Mouse (Mus musculus) monocyte, adult 5-6 weeks (primary cell): Measurements from ENCODE around the gene Fitm1. TPM values are rescaled to one million over a fixed set of nuclear protein-coding genes. Genes with fewer than 3 reads are reported as not detected.

ENCODE experiments used
- ATAC-seq: fragments of 153-309, 156-312 bp; replicated peaks from 2 replicates; pipeline ENCODE4 v1.8.0; 2017; ENCODE audit warnings: mild to moderate bottlenecking; ENCODE audit not compliant: low TSS enrichment, insufficient number of reproducible peaks, severe bottlenecking, poor library complexity, low FRiP score
- total RNA-seq: library from RNA; stranded (forward); fragments of 200-1000, 200-491, 200-594 nt; gene quantifications from 3 replicates; pipeline ENCODE4 v1.2.3, GENCODE M21; 2017

The Fitm1 gene
- total RNA-seq, 1 experiment from 2014 or later = not detected

DNA sequence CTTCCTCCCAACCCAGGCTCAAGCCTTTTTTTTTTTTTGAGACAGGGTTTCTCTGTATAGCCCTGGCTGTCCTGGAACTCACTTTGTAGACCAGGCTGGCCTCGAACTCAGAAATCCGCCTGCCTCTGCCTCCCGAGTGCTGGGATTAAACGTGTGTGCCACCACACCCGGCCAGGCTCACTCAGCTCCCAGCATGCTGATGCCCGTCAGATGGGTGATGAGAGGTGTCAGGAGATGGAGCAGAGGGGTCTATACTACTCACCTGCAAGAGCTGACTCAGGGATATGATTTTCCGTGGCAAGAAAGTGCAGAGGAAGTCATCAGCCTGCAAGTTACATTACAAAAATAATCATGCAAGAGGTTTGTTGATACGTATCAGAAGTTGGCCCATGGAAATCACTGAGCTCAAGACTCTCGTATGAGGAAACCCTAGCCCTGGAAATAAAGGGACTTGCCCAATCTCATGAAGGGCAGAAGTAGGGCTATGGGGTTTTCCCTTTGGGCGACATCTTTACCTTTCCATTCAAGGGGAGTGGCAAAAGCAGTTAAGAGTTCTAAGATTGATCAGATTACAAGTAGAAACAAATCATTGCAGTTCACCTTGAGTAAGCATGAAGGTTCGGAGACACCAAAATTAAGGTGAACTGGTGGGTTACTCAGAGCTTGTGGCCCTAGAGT is 14.5 kb downstream of the Fitm1 start:
- no peak for ATAC-seq

DNA sequence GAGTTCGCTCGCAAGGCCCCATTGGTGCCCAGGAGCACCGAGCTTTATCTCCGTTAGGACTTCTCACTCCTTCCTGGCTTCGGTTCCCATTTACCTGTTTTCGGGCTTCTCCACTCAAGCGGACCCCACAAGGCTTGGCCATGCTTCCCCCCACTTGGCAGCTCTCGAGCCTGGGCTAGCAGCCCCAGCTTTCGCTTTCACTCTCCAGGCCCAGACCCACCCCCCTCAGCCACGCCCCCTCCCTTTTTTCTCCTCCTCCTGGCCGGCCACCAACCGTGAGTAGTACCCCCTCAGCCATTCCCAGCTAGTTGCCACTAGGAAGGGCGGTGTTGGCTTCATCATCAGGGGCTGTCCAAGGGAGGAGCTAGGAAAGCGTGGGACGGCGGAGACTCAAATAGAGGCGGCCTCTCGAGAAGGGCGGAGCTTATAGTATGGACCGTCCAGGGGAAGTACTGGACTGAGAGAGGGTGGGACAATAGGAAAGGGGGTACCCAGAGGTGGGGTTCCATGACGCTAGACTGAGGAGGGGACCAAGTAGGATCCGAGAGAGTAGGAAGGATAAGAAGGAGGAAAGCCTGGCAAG is 15.4 kb downstream of the Fitm1 start, which contains the start of gene Psme2:
TSS of gene Psme2 (minus strand) at position 366 of the 583 bp plus-strand sequence.
- peak; percentile 92 for ATAC-seq

DNA sequence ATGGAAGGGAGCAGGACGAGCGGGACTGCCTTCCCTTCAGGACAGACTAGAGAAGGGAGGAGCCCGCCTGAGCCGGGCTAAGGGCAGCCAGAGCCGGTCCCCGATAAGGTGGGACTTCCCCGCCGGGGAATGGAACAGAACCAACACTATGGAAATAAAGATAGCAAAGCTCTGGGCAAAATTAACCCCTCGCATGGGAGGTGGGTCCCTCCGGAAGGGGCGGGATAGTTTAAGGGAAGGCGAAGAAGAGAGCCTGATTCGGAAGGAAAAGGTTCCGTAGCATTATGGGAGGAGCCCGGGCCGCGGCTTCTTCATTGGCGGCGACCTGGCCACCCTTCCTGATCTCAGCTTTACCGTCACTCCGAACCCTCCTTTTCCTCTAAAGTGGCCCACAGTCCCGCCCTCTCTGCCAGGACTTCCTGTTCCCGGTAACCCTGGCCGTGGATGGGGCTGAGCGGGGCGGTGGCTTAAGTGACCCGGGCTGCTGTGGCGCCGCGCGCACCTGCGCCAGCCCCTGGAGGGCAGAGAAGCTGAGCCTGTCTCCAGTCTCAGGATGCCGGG is 16.0 kb downstream of the Fitm1 start, which contains the start of gene Rnf31:
TSS of gene Rnf31 (plus strand) at position 378 of the 561 bp plus-strand sequence.
- ATAC-seq = peak; percentile 88

DNA sequence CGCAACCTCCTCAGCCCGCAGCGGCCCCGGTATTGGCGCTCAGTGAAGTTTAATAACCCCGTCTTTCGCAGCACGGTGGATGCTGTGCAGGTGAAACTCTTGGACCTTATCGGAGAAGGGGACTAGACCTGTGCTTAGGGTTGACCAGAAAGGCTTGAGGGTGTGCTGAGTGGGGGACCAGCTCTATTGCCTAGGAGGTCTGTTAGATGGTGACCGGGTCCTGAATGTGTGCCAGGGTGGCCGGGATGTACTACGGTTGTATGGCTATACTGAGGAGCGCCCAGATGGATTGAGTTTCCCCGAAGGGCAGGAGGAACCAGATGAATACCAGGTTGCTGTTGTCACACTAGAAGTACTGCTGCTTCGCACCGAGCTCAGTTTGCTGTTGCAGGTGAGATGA is 16.8 kb downstream of the Fitm1 start:
- ATAC-seq = no peak

DNA sequence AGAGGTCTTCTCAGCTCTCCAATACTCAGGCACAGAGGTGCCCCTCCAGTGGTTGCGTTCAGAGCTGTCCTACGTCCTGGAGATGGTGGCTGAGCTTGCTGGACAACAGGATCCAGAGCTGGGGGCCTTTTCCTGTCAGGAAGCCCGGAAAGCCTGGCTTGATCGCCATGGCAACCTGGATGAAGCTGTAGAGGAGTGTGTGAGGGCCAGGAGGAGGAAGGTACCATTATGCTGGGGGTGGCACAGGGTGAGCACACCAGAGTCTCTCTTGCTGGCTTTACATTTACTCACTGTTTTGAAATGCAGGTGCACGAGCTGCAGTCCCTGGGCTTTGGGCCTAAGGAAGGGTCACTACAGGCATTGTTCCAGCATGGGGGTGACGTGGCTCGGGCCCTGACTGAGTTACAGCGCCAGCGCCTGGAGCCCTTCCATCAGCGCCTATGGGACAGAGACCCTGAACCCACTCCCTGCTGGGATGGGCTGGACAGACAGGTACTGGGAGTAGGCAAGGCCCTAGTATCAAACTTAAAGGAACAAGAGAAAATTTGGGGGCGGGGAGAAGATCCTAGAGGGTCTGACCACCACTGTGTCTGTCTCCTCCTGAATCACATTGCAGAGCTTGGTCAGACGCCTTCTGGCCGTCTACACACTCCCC is 20.7 kb downstream of the Fitm1 start:
- no peak for ATAC-seq

DNA sequence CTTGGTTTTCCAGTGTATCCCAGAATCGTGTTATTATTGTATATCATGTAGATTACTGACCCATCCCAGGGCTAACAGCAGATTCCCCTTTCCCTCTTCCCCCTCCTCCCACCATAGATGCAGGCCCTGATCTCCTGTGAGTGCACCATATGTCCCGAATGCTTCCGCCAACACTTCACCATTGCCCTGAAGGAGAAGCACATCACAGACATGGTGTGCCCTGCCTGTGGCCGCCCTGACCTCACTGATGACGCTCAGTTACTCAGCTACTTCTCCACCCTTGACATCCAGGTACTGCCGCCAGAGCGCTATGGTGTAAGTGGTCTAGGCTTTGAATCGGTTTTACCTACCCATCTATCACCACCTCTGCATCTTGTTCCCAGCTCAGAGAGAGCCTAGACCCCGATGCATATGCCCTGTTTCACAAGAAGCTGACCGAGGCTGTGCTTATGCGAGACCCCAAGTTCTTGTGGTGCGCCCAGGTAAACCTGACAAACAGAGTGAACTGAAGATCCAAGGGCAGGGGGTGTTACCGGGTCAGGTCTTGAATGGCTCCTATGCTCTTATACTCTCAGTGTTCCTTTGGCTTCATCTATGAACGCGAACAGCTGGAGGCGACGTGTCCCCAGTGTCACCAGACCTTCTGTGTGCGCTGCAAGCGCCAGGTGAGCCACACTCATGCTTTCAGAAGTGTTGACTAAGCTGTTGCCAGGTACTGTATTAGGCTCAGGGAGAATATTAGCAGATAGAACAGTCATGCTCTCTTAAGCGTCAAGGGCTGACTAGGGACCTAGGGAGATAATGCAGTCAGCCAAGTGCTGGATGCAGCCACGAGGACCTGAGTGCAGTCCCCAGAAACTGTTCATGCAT is 23.3 kb downstream of the Fitm1 start:
- ATAC-seq = no peak

DNA sequence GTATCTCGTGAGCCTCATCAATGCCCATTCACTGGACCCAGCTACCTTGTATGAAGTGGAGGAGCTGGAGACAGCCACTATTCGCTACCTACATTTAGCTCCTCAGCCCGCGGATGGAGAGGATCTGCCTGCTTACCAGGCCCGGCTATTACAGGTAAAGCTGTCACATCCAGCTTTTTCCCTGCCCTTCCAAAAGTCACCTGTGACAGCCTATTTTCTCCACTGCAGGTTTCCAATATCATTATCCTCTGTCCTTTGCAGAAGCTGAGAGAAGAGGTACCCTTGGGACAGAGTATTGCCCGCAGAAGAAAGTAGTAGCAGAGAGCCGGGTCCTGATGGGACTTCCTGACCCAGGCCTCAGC is 27.8 kb downstream of the Fitm1 start, which contains the start of gene Irf9:
TSS of gene Irf9 (plus strand) at position 301 of the 362 bp plus-strand sequence.
- no peak; the same call in 1 of the 2 replicates for ATAC-seq

DNA sequence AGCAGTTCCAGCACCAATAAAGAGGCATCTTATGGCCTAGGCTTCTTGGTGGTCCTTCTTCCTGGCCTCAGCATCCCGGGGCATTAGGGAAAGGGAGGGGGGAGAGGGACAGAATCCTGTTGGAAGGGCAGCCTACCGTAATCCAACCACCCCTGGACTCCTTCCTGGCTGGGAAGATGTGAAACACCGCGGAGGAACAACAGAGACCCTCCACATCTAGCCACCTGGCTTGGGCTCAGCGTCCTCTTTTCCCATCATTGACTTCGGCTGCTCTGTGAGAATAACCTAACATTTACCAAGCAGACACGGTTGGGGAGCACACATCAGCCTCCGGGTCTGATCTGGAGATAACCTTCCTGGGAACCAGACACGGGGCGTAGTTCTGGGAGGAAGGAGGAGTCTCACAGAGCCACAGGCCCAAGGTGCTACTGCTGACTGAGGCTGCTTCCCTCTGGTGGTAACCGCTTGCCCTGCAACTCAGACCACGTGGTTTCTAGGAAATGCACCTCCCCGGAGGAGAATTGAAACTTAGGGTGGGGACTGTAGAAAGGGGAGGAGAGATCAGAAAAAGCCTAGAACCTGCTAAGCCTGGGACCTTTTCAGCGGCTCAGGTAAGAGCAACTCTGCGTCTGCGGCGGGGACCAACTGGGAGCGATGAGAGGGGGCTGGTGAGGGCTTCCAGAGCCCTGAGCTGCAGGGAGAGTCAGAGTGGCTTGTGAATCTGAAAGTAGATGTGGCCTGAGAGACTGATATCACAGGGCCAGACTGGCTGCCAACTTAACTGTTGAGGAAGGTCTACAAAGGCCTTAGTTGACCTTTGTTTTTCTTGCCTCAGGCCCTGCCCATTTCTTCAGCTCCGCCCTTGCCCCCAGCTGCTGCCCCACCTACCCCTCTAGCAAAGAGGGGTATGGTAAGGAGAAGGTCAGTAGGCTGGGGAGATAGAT is 28.5 kb downstream of the Fitm1 start:
- peak; percentile 87 for ATAC-seq

DNA sequence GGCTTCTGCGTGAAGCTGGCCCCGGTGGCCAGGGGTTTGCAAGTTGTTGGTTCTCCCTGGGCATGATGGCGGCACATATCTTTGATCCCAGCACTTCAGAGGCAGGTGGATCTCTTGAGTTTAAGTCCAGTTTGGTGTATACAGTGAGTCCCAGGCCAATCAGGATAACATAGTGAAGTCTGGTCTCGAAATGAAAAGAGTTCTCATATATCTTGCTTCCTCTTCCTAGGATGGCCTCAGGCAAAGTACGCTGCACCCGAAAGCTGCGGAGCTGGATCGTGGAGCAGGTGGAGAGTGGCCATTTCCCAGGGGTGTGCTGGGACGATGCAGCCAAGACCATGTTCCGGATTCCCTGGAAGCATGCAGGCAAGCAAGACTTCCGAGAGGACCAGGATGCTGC is 29.4 kb downstream of the Fitm1 start:
- ATAC-seq = no peak

DNA sequence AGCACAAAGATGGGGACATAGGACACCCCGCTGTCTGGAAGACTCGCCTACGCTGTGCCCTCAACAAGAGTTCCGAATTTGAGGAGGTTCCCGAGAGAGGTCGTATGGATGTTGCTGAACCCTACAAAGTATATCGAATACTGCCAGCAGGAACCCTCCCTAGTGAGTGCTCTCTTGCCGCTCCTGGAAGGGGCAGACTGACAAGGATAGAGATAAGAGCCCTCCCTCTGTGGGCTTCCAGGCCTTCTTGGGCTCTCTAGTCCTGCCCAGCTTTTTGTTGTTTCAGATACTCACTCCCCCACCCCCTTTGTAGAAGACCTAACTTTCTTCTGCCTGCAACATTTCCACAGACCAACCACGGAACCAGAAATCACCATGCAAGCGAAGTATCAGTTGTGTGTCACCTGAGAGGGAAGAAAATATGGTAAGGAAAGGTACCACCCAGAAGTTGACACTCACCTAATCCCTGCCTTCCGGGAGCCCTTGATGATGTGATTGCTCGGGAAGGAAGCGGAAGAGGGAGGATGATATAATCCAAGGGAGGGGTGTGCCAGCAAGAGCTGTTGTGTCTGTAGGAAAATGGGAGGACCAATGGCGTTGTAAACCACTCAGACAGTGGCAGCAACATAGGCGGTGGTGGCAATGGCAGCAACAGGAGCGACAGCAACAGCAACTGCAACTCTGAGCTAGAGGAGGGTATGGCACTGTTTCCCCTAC is 30.5 kb downstream of the Fitm1 start:
- no peak for ATAC-seq

DNA sequence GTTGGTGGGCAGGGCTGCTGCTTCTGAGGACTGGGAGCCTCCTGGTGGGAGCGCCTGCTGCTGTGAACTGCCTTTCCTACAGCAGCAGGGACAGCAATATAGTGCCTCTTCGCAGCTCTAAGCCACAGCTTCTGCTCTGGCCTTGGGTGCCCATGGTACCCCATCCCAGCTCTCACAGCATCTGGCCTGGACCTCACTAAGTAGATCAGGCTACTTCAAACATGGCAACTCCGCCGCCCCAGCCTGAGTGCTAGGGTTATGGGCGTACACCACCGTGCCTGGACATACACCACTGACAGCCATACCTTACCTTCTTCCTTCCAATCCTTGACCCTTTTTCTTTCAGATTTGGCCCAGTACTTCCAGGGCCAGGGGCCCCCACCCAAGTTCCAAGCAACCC is 32.9 kb downstream of the Fitm1 start:
- ATAC-seq = no peak

DNA sequence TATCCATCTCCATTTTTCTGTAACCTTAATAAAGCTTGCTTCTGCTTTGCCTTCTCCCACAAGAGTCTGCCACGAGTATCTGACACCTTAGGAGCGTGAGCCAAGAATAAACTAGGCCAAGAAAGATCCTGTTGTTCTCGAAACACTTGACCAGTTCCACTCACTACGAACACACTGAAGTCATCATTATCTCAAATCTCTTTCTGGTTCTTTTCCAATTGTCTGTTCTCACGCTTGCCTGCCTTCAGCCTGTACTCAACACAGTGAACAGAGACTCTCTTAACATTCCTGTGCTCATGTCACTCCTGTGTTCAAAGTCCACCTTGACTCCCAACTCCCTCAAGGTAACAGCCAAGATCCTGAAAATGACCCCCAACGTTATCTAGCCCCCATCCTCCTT is 37.9 kb downstream of the Fitm1 start:
- ATAC-seq = no peak

DNA sequence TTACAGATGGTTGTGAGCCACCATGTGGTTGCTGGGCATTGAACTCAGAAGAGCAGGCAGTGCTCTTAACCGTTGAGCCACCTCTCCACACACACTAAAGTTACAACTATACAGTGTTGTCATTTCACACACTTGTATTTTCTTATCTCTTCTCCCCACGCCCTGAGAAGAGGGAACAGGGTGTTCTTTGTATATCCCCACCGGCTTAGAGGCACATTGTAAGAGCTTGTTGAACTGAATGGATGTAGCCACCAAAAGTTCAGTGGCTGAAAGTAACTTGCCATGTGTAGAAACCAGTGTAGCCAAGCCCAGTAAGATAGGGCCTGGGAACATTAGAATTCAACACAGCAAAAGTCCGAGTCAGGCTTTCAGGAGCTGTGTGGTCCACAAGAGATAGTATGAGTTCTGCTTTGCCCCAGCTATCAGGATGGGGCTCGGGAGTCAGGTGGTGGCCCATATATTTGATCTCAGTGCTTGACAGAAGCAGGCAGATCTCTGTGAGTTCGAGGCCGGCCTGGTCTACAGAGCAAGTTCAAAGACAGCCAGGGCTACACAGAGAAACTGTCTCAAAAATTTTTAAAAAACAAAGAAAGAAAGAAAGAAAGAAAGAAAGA is 39.3 kb downstream of the Fitm1 start:
- ATAC-seq = no peak

DNA sequence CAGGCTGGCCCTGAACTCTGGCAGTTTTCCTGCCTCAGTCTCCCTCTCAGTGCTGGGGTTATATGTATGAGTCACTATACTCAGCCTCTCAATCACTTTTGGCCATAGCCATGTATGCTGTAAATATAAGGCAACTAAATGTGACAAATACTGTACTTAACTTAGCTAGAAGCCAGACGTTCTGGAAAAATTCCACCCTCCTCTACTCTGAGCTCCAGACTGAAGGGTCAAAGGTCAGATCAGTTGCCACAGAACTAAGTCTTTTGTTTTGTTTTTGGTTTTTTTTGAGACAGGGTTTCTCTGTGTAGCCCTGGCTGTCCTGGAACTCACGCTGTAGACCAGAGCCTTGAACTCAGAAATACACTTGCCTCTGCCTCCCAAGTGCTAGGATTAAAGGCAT is 40.5 kb downstream of the Fitm1 start:
- no peak for ATAC-seq

DNA sequence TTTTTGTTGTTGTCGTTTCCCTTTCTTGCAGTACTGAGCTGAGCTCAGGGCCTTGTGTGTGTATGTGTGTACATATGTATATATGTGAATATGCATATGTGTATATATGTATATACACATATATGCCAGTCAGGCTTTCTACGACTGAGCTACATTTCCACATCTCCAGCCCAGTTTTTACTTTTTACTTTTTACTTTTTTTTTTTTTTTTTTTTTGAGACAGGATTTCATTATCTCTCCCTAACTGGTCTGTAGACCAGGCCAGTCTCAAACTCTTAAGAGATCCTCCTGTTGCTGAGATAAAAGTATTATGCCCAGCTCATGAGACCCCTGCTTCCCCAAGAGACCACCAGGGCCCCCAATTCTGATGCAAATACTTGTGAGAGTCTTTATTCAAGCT is 41.4 kb downstream of the Fitm1 start:
- no peak for ATAC-seq

DNA sequence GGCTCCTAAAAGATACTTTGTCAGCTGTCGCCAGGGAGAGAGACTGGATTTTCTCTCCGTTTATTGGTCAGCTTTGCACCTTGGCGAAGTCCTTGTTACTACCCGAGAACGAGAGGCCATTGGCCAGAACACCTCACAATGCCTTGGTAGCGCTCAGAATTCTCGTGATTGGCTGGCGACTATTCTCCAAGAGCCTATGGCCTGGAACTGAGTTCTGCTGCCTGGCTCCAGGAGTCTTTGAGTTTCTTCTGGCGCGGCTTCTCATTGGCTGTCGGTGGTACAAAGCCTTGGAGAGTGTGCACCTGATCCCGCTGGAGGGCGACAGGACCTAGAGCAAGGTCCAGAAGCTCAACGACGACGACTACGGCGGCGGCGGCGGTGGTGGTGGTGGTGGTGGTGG is 42.4 kb downstream of the Fitm1 start, which contains the start of gene Rec8:
TSS of gene Rec8 (plus strand) at position 216 of the 400 bp plus-strand sequence.
- peak; percentile 40; the same call in 1 of the 2 replicates for ATAC-seq
